Comparison of ENCODE assay signal across 10 mouse cellular contexts in the genomic region with DNA sequence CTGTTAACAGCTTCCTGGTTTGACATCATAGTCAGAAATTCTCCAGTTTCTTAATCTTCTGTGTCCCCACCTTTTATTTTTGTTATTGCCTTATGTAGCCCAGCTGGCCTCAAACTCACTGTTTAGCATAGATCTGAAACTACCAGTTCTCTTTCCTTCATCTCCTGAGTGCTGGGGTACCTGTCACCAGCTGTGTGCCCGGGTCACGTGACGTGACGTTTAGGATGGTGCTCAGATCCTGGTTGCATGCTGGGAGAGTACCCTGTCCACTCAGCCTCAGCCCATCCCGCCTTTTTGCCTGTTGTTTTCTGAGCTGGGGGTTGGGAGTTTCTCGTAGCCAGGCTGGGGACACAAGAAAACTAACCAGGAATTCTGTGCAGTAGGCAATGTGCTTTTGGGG. TPM values are rescaled to one million over a fixed set of nuclear protein-coding genes. Genes with fewer than 3 reads are reported as not detected.
DNase-seq lines count a peak whose midpoint lies in the region; ATAC-seq and TF ChIP-seq lines count a peak whose summit lies in the region.
"Had no signal": no experiment of that assay in that cellular context is flagged by ENCODE, and none has a peak within 500 bp of the region (broad histone marks: within the 10 kb centered on the region; RNA-seq: fewer than 3 reads in every experiment).

No protein-coding gene starts in this region.

- in situ Hi-C loops in CH12.LX (cut with MboI; ENCODE audit: low pct_ligation_motif_present, low pct_unique_long_range_greater_than_20kb, low sequenced_read_pairs) = no loop called here

- 76% methylated on average over 6 of the region's 6 CpGs for WGBS in hindbrain, postnatal 0 days
- WGBS in hindbrain, embryonic 12.5 days = 72% methylated on average over 6 of the region's 6 CpGs
- 79% methylated on average over 6 of the region's 6 CpGs for whole genome bisulfite sequencing in neural tube, embryonic 13.5 days
- WGBS in forebrain, embryonic 16.5 days = 84% methylated on average over 6 of the region's 6 CpGs

- TF ChIP-seq CTCF in hindbrain, postnatal 0 days (IDR thresholded peaks at IDR 0.05; ENCODE audit: low read depth) = no peak
- no peak for TF ChIP-seq CTCF in CH12.LX (conservative IDR thresholded peaks at IDR 0.05 in 1 of 2, IDR thresholded peaks at IDR 0.05 in 1 of 2; ENCODE audit: low read depth in 2 of 2, low read length in 2 of 2)
- TF ChIP-seq CTCF in cortical plate, adult 2 months (IDR thresholded peaks at IDR 0.05; ENCODE audit: extremely low read depth, insufficient read depth, low read length) = no peak

- 0 out of 2 replicates have a peak, but pooled peaks have one; percentile 12 for TF ChIP-seq POLR2A in CH12.LX (IDR thresholded peaks at IDR 0.05; ENCODE audit: low read depth, low read length)
- TF ChIP-seq POLR2A in cortical plate, adult 2 months (IDR thresholded peaks at IDR 0.05; ENCODE audit: extremely low read depth, insufficient read depth, low read length) = no peak

- H3K27ac ChIP-seq in hindbrain, postnatal 0 days = 0 out of 2 replicates have a peak overlapping the region, but pooled peaks have one; percentile 36
- no peak overlapping the region; the same call in 1 of the 2 replicates for H3K27ac ChIP-seq in hindbrain, embryonic 12.5 days
- H3K27ac ChIP-seq in CH12.LX (ENCODE audit: insufficient read depth, low read depth) = peak overlapping the region; percentile 87
- H3K27ac ChIP-seq in cortical plate, adult 2 months (ENCODE audit: insufficient read depth, low read length) = peak overlapping the region; percentile 73
- H3K27ac ChIP-seq in neural tube, embryonic 13.5 days (replicated peaks) = 0 out of 2 replicates have a peak overlapping the region, but pooled peaks have one; percentile 56
- H3K27ac ChIP-seq in forebrain, embryonic 16.5 days (ENCODE audit: low read length) = no peak overlapping the region
- H3K27ac ChIP-seq: liver, embryonic 14.5 days had no signal

- H3K79me2 ChIP-seq in CH12.LX (replicated peaks; ENCODE audit: control insufficient read depth, extremely low read depth, insufficient read depth, poor library complexity, severe bottlenecking) = peaks cover 70% of the 10 kb centered on the region

- TF ChIP-seq RAD21 in CH12.LX (IDR thresholded peaks at IDR 0.05; ENCODE audit: low read depth, low read length) = no peak

- H3K27me3 ChIP-seq in hindbrain, postnatal 0 days (ENCODE audit: insufficient read depth, low read length) = no peaks in the 10 kb centered on the region
- no peaks in the 10 kb centered on the region for H3K27me3 ChIP-seq in hindbrain, embryonic 12.5 days
- no peaks in the 10 kb centered on the region for H3K27me3 ChIP-seq in CH12.LX (replicated peaks)
- no peaks in the 10 kb centered on the region for H3K27me3 ChIP-seq in neural tube, embryonic 13.5 days
- H3K27me3 ChIP-seq in forebrain, embryonic 16.5 days (replicated peaks; ENCODE audit: control insufficient read depth, insufficient read depth, low read length) = no peaks in the 10 kb centered on the region

- no peak overlapping the region for H3K9ac ChIP-seq in hindbrain, postnatal 0 days (replicated peaks; ENCODE audit: low read length)
- no peak overlapping the region for H3K9ac ChIP-seq in hindbrain, embryonic 12.5 days
- H3K9ac ChIP-seq in CH12.LX (ENCODE audit: insufficient read depth, low read depth) = peak overlapping the region; percentile 35
- no peak overlapping the region for H3K9ac ChIP-seq in neural tube, embryonic 13.5 days
- no peak overlapping the region for H3K9ac ChIP-seq in forebrain, embryonic 16.5 days (replicated peaks; ENCODE audit: low read depth, low read length)
- H3K9ac ChIP-seq: liver, embryonic 14.5 days had no signal

- H3K4me3 ChIP-seq in hindbrain, postnatal 0 days (ENCODE audit: low read length) = no peak overlapping the region
- H3K4me3 ChIP-seq in hindbrain, embryonic 12.5 days = no peak overlapping the region
- peak overlapping the region in 2 of 3 experiments; percentile 22 to 33 for H3K4me3 ChIP-seq in CH12.LX (replicated peaks in 1 of 3; ENCODE audit: low read depth in 2 of 3, low read length in 2 of 3, poor library complexity in 1 of 3)
- no peak overlapping the region for H3K4me3 ChIP-seq in cortical plate, adult 2 months (ENCODE audit: insufficient read depth, low read length)
- H3K4me3 ChIP-seq in neural tube, embryonic 13.5 days = no peak overlapping the region
- H3K4me3 ChIP-seq in forebrain, embryonic 16.5 days (replicated peaks; ENCODE audit: low read length) = no peak overlapping the region

- no peaks in the 10 kb centered on the region for H3K9me3 ChIP-seq in hindbrain, postnatal 0 days (ENCODE audit: low read length)
- H3K9me3 ChIP-seq in hindbrain, embryonic 12.5 days (replicated peaks) = no peaks in the 10 kb centered on the region
- no peaks in the 10 kb centered on the region for H3K9me3 ChIP-seq in CH12.LX (replicated peaks; ENCODE audit: low read length)
- no peaks in the 10 kb centered on the region for H3K9me3 ChIP-seq in neural tube, embryonic 13.5 days
- no peaks in the 10 kb centered on the region for H3K9me3 ChIP-seq in forebrain, embryonic 16.5 days (ENCODE audit: control insufficient read depth, low read length)

- H3K36me3 ChIP-seq in hindbrain, postnatal 0 days (ENCODE audit: insufficient read depth, low read length) = no peaks in the 10 kb centered on the region
- peaks cover 5% of the 10 kb centered on the region; the same call in 1 of the 2 replicates for H3K36me3 ChIP-seq in hindbrain, embryonic 12.5 days
- H3K36me3 ChIP-seq in CH12.LX (replicated peaks in 1 of 2; ENCODE audit: control insufficient read depth in 1 of 2, insufficient read depth in 1 of 2, low read length in 1 of 2) = peaks cover 0 to 29% of the 10 kb centered on the region in 2 experiments
- 0 out of 2 replicates have a peak, but pooled peaks cover 2% of the 10 kb centered on the region for H3K36me3 ChIP-seq in neural tube, embryonic 13.5 days
- no peaks in the 10 kb centered on the region for H3K36me3 ChIP-seq in forebrain, embryonic 16.5 days (ENCODE audit: control insufficient read depth, insufficient read depth)

- dilution Hi-C loops in CH12.LX (cut with MboI; ENCODE audit: extremely low pct_ligation_motif_present, extremely low pct_unique_long_range_greater_than_20kb, low sequenced_read_pairs) = no loop called here

- peaks cover 19% of the 10 kb centered on the region for H3K4me1 ChIP-seq in hindbrain, postnatal 0 days (ENCODE audit: insufficient read depth, low read length)
- peaks cover 50% of the 10 kb centered on the region for H3K4me1 ChIP-seq in hindbrain, embryonic 12.5 days
- H3K4me1 ChIP-seq in CH12.LX (ENCODE audit: control insufficient read depth in 1 of 2, insufficient read depth in 2 of 2) = peaks cover 62 to 88% of the 10 kb centered on the region in 2 experiments
- H3K4me1 ChIP-seq in cortical plate, adult 2 months (ENCODE audit: control insufficient read depth, insufficient read depth, low read length) = peaks cover 27% of the 10 kb centered on the region
- H3K4me1 ChIP-seq in neural tube, embryonic 13.5 days (replicated peaks) = peaks cover 56% of the 10 kb centered on the region
- peaks cover 19% of the 10 kb centered on the region for H3K4me1 ChIP-seq in forebrain, embryonic 16.5 days (replicated peaks; ENCODE audit: control insufficient read depth, insufficient read depth, low read length)

- DNase-seq in hindbrain, postnatal 0 days (ENCODE audit: low spot score) = no peak
- peak; percentile 78 for DNase-seq in CH12.LX (ENCODE audit: extremely low read depth)
- DNase-seq in adrenal gland, adult (ENCODE audit: inconsistent age in 2 of 2, low spot score in 1 of 2) = no peak
- DNase-seq in ovary, postnatal 36 days (ENCODE audit: low spot score) = no peak
- DNase-seq: retina, postnatal 1 day had no signal

- H3K4me2 ChIP-seq in hindbrain, postnatal 0 days (ENCODE audit: low read depth, low read length) = no peak overlapping the region
- H3K4me2 ChIP-seq in hindbrain, embryonic 12.5 days (replicated peaks) = no peak overlapping the region
- peak overlapping the region; percentile 77 for H3K4me2 ChIP-seq in CH12.LX (ENCODE audit: insufficient read depth, low read depth, poor library complexity, severe bottlenecking)
- no peak overlapping the region for H3K4me2 ChIP-seq in neural tube, embryonic 13.5 days
- H3K4me2 ChIP-seq in forebrain, embryonic 16.5 days (ENCODE audit: low read length) = no peak overlapping the region

- TF ChIP-seq EP300 in CH12.LX (IDR thresholded peaks at IDR 0.05; ENCODE audit: low read length) = peak; percentile 72

- ATAC-seq in hindbrain, postnatal 0 days = no peak
- ATAC-seq in hindbrain, embryonic 12.5 days (ENCODE audit: low FRiP score) = no peak
- ATAC-seq in neural tube, embryonic 13.5 days (ENCODE audit: low read depth) = no peak
- ATAC-seq in forebrain, embryonic 16.5 days = no peak

RNA-seq across cellular contexts. Expression of a gene that starts 4.5 kb away (rescaled TPM):
- total RNA-seq in hindbrain, postnatal 0 days (2014; rRNA removed) = 223 and 242 TPM in 2 replicates
- polyA plus RNA-seq in hindbrain, postnatal 0 days (2015; fragmentation: Nextera tagmentation; extraction: Ambion mirVana) = 97.4 and 108 TPM in 2 replicates
- polyA plus RNA-seq in hindbrain, embryonic 12.5 days (2016; fragmentation: Nextera tagmentation; extraction: Ambion mirVana) = 97.3 and 103 TPM in 2 replicates
- total RNA-seq in CH12.LX (2012; rRNA removed) (12.6 and 17.9 TPM in 2 replicates), CH12.LX (2014; rRNA removed) (11.4 and 11.7 TPM in 2 replicates)
- polyA plus RNA-seq in CH12.LX (2012; ENCODE audit: insufficient read length, low read depth) = 46.7 and 51.4 TPM in 2 replicates
- polyA plus RNA-seq in cortical plate, adult 2 months (2012; rRNA removed) = 414 and 443 TPM in 2 replicates
- 99.3 and 102 TPM in 2 replicates for polyA plus RNA-seq in neural tube, embryonic 13.5 days (2015; fragmentation: Nextera tagmentation; extraction: Ambion mirVana)
- 138 and 143 TPM in 2 replicates for polyA plus RNA-seq in forebrain, embryonic 16.5 days (2015; fragmentation: Nextera tagmentation; extraction: Ambion mirVana)

RNA-seq across cellular contexts. Expression of a gene that starts 5.9 kb away (rescaled TPM):
- 2.9 and 6.0 TPM in 2 replicates for total RNA-seq in hindbrain, postnatal 0 days (2014; rRNA removed)
- 3.9 and 5.2 TPM in 2 replicates for polyA plus RNA-seq in hindbrain, postnatal 0 days (2015; fragmentation: Nextera tagmentation; extraction: Ambion mirVana)
- polyA plus RNA-seq in hindbrain, embryonic 12.5 days (2016; fragmentation: Nextera tagmentation; extraction: Ambion mirVana) = 5.4 and 6.8 TPM in 2 replicates
- 4.8 and 7.2 TPM in 2 replicates for total RNA-seq in CH12.LX (2012; rRNA removed)
- 0.42 TPM in 1 of 2 replicates, not detected in the other for total RNA-seq in CH12.LX (2014; rRNA removed)
- polyA plus RNA-seq in CH12.LX (2012; ENCODE audit: insufficient read length, low read depth) = 0.76 and 0.97 TPM in 2 replicates
- 0.15 and 0.17 TPM in 2 replicates for polyA plus RNA-seq in cortical plate, adult 2 months (2012; rRNA removed)
- polyA plus RNA-seq in neural tube, embryonic 13.5 days (2015; fragmentation: Nextera tagmentation; extraction: Ambion mirVana) = 2.3 and 3.3 TPM in 2 replicates
- 7.3 and 8.3 TPM in 2 replicates for polyA plus RNA-seq in forebrain, embryonic 16.5 days (2015; fragmentation: Nextera tagmentation; extraction: Ambion mirVana)

RNA-seq across cellular contexts. Expression of a gene that starts 23.7 kb away (rescaled TPM):
- 24.3 and 46.2 TPM in 2 replicates for total RNA-seq in hindbrain, postnatal 0 days (2014; rRNA removed)
- polyA plus RNA-seq in hindbrain, postnatal 0 days (2015; fragmentation: Nextera tagmentation; extraction: Ambion mirVana) = 19.6 and 20.2 TPM in 2 replicates
- polyA plus RNA-seq in hindbrain, embryonic 12.5 days (2016; fragmentation: Nextera tagmentation; extraction: Ambion mirVana) = 53.3 and 54.5 TPM in 2 replicates
- total RNA-seq in CH12.LX (2012; rRNA removed) (34.6 and 39.7 TPM in 2 replicates), CH12.LX (2014; rRNA removed) (19.9 and 21.4 TPM in 2 replicates)
- 39.3 and 39.5 TPM in 2 replicates for polyA plus RNA-seq in CH12.LX (2012; ENCODE audit: insufficient read length, low read depth)
- 32.2 and 33.0 TPM in 2 replicates for polyA plus RNA-seq in cortical plate, adult 2 months (2012; rRNA removed)
- polyA plus RNA-seq in neural tube, embryonic 13.5 days (2015; fragmentation: Nextera tagmentation; extraction: Ambion mirVana) = 32.5 and 42.5 TPM in 2 replicates
- polyA plus RNA-seq in forebrain, embryonic 16.5 days (2015; fragmentation: Nextera tagmentation; extraction: Ambion mirVana) = 36.8 and 38.3 TPM in 2 replicates

RNA-seq across cellular contexts. Expression of a gene that starts 30.5 kb away (rescaled TPM):
- total RNA-seq in hindbrain, postnatal 0 days (2014; rRNA removed) = 61.0 and 63.6 TPM in 2 replicates
- 24.0 and 27.6 TPM in 2 replicates for polyA plus RNA-seq in hindbrain, postnatal 0 days (2015; fragmentation: Nextera tagmentation; extraction: Ambion mirVana)
- polyA plus RNA-seq in hindbrain, embryonic 12.5 days (2016; fragmentation: Nextera tagmentation; extraction: Ambion mirVana) = 36.9 and 38.1 TPM in 2 replicates
- total RNA-seq in CH12.LX (2012; rRNA removed) (104 and 149 TPM in 2 replicates), CH12.LX (2014; rRNA removed) (40.2 and 43.4 TPM in 2 replicates)
- 43.2 and 47.4 TPM in 2 replicates for polyA plus RNA-seq in CH12.LX (2012; ENCODE audit: insufficient read length, low read depth)
- 52.1 and 58.2 TPM in 2 replicates for polyA plus RNA-seq in cortical plate, adult 2 months (2012; rRNA removed)
- polyA plus RNA-seq in neural tube, embryonic 13.5 days (2015; fragmentation: Nextera tagmentation; extraction: Ambion mirVana) = 33.7 and 36.1 TPM in 2 replicates
- polyA plus RNA-seq in forebrain, embryonic 16.5 days (2015; fragmentation: Nextera tagmentation; extraction: Ambion mirVana) = 39.1 and 41.6 TPM in 2 replicates

RNA-seq across cellular contexts. Expression of a gene that starts 30.5 kb away (rescaled TPM):
- 106 and 113 TPM in 2 replicates for total RNA-seq in hindbrain, postnatal 0 days (2014; rRNA removed)
- polyA plus RNA-seq in hindbrain, postnatal 0 days (2015; fragmentation: Nextera tagmentation; extraction: Ambion mirVana) = 159 and 170 TPM in 2 replicates
- 142 and 155 TPM in 2 replicates for polyA plus RNA-seq in hindbrain, embryonic 12.5 days (2016; fragmentation: Nextera tagmentation; extraction: Ambion mirVana)
- total RNA-seq in CH12.LX (2012; rRNA removed) (128 and 140 TPM in 2 replicates), CH12.LX (2014; rRNA removed) (131 and 167 TPM in 2 replicates)
- 104 and 120 TPM in 2 replicates for polyA plus RNA-seq in CH12.LX (2012; ENCODE audit: insufficient read length, low read depth)
- 61.1 and 64.7 TPM in 2 replicates for polyA plus RNA-seq in cortical plate, adult 2 months (2012; rRNA removed)
- 145 and 150 TPM in 2 replicates for polyA plus RNA-seq in neural tube, embryonic 13.5 days (2015; fragmentation: Nextera tagmentation; extraction: Ambion mirVana)
- polyA plus RNA-seq in forebrain, embryonic 16.5 days (2015; fragmentation: Nextera tagmentation; extraction: Ambion mirVana) = 84.0 and 90.1 TPM in 2 replicates

Comparison
In these comparisons a context has a peak if more than half of its experiments do, and no peak if none do; other contexts are left out.
1. H3K27ac ChIP-seq: peak in hindbrain, postnatal 0 days (single experiment), CH12.LX (single experiment), cortical plate, adult 2 months (single experiment) and neural tube, embryonic 13.5 days (single experiment); none in hindbrain, embryonic 12.5 days (single experiment) and forebrain, embryonic 16.5 days (single experiment).
2. H3K4me3 ChIP-seq: peak in CH12.LX (2 of 3); none in hindbrain, postnatal 0 days (single experiment), hindbrain, embryonic 12.5 days (single experiment), cortical plate, adult 2 months (single experiment), neural tube, embryonic 13.5 days (single experiment) and forebrain, embryonic 16.5 days (single experiment).